Mouse (Mus musculus): ENCODE measurements around the gene Gm10073.
"Not testable (repeated sequence)": the region's sequence is repeated elsewhere in the genome, so short reads cannot be mapped to it uniquely, and the experiment has no call there.

Gene Gm10073

GRCm38 (mm10) chr8:106597067-106597466 is 23.8 kb upstream of the Gm10073 start:
- no peak for DNase-seq

DNA sequence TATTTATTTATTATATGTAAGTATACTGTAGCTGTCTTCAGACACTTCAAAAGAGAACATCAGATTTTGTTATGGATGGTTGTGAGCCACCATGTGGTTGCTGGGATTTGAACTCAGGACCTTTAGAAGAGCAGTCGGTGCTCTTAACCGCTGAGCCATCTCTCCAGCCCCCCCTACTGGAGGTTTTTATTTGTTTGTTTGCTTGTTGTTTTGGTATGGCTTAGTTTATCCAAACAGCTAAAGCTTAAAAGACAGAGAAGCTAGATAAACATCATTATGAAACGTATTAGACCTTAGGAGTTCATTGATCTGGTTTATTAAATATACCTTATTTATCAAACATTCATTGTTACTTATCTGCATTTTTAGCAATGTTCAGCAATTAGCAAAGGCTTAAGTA is 22.4 kb upstream of the Gm10073 start:
- DNase-seq = not testable (repeated sequence)

GRCm38 (mm10) chr8:106592458-106592857 is 19.2 kb upstream of the Gm10073 start:
- DNase-seq = no peak

- no peak for DNase-seq
These were observed 15.5 kb upstream of the Gm10073 start for GRCm38 (mm10) chr8:106588443-106589431.

DNA sequence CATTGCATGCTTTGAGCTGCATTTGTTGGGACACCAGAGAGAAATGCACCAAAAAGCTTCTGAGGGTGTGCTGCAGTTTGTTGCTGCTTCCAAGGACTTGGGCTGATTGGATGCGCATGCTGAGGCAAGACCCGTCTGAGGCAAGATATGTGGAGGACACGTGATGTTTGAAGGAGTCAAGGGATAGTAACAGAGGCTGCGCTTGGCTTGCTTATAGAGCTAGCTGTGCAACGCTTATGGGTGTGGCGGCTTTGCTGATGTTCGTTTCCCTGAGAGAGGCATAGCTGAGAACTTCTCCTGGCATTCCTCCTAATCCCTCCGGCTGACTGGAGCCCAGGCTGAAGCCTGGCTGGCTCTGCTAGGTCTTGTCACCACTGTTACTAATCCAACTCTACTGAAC is 13.6 kb upstream of the Gm10073 start:
- DNase-seq = no peak

DNA sequence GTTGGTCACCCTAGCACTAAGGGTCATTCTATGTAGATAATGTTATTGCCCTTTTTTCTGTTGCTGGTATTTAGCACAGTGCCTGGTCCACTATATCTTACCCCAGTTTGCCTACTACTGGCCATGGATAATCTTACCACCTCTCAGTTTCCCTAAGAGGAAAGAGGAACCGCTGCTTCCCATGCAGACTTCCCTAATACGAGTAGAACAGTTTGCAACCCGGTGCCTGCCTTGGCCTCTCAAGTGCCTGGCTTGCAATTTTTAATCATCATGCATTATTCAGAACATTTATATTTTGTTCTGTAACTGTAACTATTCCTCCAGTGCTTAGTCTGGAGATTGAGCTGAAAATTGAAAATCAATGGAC is 12.4 kb upstream of the Gm10073 start:
- no peak for DNase-seq

DNA sequence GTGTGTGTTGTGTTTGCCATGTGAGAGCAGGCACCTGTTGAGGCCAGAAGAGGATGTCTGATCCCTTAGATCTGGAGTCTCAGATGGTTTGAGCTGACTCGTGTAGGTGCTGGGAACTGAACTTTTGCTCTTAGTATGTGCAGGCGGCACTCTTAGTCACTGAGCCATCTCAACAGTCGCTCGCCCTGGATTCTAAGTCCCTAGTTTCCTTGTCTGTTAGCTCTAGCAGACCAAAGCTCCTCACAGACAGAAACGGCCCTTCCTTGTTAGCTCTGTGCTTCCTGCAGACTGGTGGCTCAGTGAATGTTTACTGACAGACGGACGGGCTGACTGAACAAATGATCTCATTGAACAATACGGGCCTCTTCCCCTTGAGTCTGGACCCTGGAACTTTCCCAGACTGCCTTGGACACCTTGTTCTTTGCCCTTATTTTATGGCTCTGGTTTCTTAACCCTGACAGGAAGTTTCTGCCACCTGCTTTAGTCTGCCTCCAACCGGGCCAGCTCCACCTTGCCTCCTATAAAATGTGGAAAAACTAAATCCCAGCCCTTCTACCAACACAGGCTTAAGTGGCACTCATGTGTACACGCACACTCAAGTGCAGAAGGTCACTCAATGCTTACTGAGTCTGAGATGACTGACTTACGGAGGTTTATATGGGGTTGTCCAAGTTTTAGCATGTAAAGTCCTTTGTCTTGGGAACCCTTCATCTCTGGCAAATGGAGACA is 11.8 kb upstream of the Gm10073 start:
- DNase-seq = no peak

GRCm38 (mm10) chr8:106581344-106582088 is 8.3 kb upstream of the Gm10073 start:
- DNase-seq = no peak

DNA sequence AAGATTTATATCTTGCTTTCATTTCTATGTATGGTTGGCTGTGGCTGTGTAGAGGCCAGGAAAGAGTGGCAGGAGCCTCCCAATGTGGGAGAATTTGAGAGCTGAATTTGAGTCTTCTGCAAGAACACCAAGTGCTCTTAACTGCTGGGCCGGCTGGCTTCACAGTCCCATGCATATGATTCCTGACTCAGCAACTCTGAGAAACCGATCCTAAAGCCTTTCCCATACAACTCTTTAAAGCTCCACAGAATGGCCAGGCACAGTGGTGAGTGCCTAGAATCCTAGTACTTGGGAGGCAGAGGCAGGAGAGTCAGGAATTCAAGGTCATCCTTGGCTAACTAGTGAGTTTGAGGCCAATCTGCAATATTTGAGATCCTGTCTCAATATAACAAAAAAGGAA is 6.2 kb upstream of the Gm10073 start:
- no peak for DNase-seq

GRCm38 (mm10) chr8:106576849-106577555 is 3.7 kb upstream of the Gm10073 start:
- peak; percentile 50 for DNase-seq

GRCm38 (mm10) chr8:106574283-106574682 is 1.0 kb upstream of the Gm10073 start:
- no peak for DNase-seq

GRCm38 (mm10) chr8:106572175-106572574 is 1.1 kb downstream of the Gm10073 start:
- not testable (repeated sequence) for DNase-seq

GRCm38 (mm10) chr8:106571551-106572172 is 1.6 kb downstream of the Gm10073 start:
- DNase-seq = no peak

DNA sequence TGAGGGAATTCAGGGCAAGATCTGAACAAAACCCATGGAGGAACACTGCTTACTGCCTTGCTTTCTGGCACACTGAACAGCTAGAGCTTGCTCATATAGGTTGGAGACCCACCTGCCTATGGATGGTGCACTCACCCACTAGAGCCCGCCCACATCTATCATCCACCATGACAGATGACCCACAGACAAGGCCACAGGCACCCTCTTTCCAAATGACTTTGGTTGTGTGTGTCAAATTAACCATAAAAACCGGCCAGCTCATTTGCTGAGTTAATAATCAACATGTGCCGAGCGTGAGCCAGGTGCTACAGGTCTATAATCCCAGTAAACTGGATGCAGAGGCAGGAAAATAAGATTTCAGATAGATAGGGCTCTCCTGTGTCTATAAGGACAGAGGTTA is 2.9 kb downstream of the Gm10073 start:
- peak; percentile 20 for DNase-seq

GRCm38 (mm10) chr8:106569006-106569405 is 4.3 kb downstream of the Gm10073 start:
- DNase-seq = peak; percentile 94

GRCm38 (mm10) chr8:106563691-106564182 is 9.5 kb downstream of the Gm10073 start:
- DNase-seq = no peak

DNA sequence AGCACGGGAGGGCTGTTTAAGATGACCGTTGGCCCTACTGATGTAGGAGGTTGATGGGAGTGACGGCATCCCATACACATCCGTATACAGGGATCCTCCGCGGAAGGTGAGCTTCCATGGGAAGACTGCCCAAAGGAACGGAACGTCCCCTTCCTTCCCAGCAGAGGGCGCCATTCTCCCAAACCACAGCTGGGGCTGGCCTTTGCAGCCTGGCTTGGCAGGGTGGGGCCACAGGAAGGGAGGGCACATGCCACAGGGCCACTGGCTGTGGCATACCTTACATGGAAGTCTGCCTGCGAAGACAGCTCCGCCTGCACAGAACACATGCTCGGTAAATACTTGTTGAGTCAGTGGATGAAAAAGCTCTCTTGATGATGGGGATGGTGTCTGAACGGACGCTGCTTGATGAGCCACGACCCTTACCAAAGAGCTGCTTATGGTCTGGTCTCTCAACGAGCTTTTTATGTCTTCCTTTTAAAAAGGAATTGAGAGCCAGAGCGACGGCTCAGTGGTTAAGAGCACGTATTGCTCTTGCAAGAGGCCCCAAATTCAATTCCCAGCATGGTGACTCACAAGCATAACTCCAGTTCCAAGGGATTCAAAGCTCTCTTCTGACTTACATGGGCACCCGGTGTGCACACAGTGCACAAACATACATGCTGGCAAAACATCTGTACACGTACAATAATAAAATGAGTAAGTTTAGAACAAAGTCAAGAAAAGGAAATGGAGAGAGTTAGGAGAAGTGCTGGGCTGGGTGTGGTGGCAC is 12.0 kb downstream of the Gm10073 start:
- peak; percentile 80 for DNase-seq

DNA sequence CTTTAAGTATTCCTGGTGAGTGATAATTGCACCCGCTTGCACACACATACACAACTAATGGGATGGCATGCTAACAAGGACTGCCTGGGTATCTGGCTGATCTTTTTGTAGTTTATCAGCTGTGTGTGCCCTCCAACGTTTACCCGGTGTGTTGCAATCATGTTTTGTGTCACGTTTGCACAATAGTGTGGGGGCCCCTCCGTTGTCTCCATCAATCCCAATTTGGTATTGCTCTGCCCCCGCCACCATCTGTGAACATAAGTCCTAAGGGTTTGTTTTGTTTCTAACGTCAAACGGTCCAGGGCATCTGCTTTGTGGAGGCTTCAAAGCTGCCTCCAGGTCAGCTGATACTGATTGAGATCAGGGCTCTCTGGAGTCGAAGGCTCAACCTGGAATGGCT is 13.4 kb downstream of the Gm10073 start:
- no peak for DNase-seq

DNA sequence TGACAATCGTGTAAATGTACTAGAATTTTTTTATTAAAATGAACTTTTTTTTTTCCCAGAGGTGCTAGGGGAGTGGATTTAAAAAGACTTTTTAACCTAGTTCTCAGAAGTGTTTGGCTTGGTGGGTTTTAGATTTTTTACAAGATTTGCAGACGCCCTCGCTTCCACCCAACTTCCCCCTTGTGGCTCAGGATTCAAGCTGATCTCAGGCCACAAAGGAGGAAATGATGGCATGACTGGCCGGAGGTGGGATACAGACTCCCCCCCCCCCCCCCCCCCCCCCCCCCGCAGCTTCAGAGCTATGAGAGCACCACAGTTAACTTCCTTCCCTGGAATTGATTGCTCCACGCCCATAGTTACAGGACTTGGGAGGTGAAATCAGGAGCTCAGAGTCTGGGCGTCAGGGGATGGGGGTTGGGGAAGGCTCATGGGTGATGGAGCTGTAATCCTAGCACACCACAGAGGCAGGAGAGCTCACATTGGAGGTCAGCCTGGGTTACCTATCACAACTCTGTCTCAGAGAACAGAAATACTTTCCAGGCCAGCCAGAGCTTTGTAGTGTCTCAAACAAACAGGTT is 17.1 kb downstream of the Gm10073 start:
- DNase-seq = no peak

DNA sequence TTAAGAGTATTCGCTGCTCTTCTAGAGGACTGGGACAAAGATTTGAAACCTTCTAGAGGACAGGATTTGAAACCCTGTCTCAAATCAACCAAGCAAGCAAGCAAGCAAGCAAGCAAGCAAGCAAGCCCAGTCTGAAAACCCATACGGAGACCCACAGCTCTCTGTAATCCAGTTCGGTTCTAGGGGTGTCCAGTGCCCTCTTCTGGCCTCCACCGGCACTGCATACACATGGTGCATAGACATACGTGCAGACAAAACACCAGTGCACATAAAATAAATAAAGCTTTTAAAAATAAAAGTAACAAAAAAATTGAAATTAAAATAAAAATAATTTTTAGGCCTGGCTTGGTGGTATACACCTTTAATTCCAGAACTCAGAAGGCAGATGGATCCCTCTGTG is 19.2 kb downstream of the Gm10073 start:
- no peak for DNase-seq

- DNase-seq = no peak
These were observed 22.4 kb downstream of the Gm10073 start for GRCm38 (mm10) chr8:106550906-106551305.

All from retina, postnatal 1 day (tissue).